Mouse (Mus musculus): ENCODE results near the gene Uqcrc2. TPM values are rescaled to one million over a fixed set of nuclear protein-coding genes. Genes with fewer than 3 reads are reported as not detected.
A peak's percentile ranks its signal among the peaks of the same experiment; 100 is the strongest.

Gene Uqcrc2
- 100 to 1,000 TPM; 218 to 263 TPM for total RNA-seq (2021)
- long read RNA-seq, transcript Uqcrc2-201 (14 exons, 1,896 nt) = major isoform, 242 of 259 reads
- long read RNA-seq, partial matches to known transcripts = 8 of 259 reads
- long read RNA-seq, other reads (novel, unspliced or antisense) = 9 of 259 reads

DNA sequence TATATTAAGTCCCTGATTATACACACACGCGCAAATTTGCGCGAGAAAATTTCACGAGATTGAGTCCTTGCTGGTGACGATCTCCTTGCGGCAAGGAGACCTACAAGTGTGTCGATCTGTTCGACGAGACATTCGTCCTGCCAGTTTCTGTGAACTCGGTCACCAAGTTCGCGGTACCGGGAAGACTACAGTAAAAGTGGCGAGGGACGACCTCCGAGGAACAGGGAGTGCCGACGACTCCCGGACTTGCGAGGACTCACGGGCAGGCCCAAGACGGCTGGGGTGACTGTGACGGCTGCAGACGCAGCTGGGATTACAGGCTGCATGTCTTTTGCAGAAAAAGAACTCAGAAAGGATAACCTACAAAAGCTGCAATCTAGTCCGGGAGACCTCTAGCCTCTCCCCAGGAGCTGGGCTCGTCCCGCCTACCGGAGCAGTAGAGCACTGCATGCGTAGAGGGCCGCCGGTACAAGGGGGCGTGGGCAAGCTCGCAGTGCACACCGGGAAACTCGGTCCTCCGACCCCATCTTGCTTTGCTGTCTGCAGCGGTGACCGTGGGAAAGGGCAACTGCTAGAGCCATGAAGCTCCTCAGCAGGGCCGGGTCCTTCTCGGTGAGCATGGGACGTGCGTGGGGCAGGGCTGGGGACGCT, at the start of gene Uqcrc2:
Gene Uqcrc2, plus strand, starts transcription at position 466 of the 651 bp plus-strand sequence.
- DNase-seq (ENCODE audit: low spot score in 2 of 2) = peak; percentile 85 to 88

DNA sequence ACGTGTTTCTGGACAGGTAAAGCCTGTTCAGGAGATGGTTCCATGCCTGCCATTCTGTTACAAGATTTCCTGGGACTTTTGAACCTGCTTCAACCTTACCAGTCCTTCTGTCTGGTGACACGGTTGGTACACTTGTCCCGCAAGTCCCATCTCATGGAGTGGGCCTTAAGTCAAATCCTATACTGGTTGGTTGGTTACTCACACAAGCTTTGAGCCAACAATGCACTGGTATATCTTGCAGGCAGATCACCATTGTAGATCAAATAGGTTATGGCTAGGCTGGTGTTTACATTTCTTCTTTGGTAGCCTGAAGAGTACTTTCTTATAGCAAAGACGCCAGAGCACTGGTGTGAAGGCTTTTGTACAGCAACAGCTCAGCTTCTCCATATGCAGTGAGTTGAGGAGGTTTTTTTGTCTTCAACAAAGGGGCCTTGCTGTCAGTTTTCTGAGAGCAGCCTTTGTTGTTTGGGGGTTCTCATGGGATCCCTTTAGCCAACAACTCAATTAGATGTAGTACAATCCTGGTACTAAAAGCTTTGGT, 37.7 kb upstream of the Uqcrc2 start:
- no peak for DNase-seq (ENCODE audit: low spot score in 2 of 2)

DNA sequence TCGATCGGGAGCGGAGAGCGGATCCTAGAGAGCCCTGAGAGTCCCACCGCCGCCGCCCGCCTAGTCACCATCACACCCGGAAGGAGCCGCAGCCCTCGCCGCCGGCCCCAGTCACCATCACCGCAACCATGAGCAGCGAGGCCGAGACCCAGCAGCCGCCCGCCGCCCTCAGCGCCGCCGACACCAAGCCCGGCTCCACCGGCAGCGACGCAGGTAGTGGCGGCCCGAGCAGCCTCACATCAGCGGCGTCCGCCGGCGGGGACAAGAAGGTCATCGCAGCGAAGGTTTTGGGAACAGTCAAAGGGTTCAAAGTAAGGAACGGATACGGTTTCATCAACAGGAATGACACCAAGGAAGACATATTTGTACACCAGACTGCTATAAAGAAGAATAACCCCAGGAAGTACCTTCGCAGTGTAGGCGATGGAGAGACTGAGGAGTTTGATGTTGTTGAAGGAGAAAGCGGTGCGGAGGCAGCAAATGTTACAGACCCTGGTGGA, 37.2 kb upstream of the Uqcrc2 start:
- DNase-seq (ENCODE audit: low spot score in 2 of 2) = peak; percentile 32 to 43

DNA sequence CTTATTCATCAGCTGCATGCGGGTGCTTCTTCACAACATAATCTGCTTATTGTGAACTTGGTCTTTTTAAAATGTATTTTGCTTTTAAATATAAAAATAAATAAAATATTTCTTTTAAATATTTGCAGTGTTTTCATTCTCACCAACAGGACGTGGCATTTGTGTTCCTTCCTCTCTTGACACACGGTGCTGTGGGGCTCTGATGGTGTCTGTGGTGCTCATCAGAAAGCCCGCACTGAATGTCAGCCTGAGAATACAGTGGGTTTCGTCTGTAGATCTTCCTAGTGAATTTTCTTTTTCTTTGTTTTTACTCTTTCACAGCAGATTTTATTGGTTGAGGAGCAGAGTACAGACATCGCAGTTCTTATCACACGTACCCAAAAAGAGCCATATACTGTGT, 36.6 kb upstream of the Uqcrc2 start:
- no peak for DNase-seq (ENCODE audit: low spot score in 2 of 2)

DNA sequence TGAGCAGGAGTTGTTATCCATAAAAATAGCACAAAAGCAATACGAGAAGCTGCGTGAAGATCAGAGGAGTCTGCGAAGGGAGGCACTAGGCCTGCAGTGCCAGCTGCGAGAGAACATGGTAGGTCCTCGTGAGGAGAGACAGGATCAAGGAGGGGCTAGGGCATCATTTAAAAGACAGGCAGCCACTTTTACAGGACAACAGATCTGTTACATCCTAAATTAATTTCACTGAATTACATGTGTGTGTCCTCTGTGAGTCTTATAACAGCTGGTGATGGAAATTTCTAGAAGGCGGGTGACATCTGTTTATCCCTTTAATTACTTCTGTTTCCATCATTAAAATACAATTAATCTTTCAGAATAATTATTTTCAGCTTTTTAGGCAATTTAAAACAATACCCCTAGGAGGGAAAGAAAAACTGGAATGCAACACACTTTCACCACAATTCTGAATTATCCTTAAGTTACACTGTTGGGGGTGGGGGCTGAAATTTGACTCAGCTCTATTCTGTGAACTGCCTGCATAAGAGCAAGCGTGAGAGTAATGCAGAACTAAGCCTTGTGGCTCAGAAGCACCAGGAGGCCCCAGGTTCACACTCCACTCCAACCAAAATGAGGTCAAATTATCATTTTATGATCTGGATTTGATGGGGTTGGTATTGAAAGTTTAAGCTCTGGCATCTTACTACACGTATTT, 14.8 kb upstream of the Uqcrc2 start:
- DNase-seq (ENCODE audit: low spot score in 2 of 2) = no peak

DNA sequence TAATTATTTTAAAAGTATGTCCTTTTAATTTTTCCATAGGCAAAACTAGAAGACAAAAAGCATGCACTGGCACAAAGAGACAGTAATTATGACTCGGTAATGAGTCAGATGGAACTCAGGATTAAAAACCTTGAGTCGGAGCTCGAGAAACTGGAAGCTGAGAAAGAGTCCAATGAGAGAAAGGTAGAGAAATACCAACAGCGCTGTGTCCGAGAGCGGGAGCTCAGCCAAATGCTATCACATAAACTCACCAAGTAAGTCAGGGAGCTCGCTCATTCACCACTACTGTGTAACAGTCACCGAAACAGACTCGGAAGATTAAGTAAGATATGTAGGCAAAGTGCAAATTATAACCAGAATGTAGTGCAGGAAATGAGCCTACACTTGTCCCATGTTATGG, 14.1 kb upstream of the Uqcrc2 start:
- DNase-seq (ENCODE audit: low spot score in 2 of 2) = no peak

DNA sequence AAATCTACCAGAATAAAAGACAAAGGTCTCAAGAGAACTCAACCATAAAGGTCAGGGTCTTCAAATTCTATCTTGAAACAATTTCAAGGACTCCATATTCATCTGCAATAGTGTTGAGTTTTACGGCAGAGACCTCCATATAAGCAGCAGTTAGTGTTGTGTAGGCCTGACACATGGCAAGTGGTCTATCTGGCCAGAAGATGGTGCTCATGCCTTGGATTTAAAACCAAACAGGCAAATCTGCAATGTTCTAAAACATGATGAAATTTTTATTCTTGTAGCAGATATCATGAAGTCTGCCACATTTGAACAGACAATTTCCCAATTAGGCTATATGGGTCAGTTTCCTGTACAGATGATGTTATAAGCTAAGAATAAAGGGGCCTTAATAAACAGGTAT, 2.5 kb upstream of the Uqcrc2 start:
- peak; percentile 6 to 16 for DNase-seq (ENCODE audit: low spot score in 2 of 2)

DNA sequence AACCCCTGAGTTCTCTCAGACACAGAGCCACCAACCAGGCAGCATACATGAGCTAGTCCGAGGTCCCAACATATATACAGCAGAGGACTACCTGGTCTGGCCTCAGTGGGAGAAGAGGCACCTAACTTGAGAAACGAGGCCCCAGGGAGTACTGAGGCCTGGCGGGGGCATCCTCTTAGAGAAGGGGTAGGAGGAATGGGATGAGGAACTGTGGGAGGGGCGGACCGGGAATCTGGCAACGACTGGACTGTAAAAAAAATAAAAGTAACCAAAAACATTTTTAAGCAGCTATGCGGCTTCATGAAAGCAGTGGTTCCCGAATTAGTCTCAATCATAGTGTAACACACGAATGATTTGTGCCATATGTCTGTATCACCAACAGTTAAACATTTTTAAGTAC, 675 bp upstream of the Uqcrc2 start:
- DNase-seq (ENCODE audit: low spot score in 2 of 2) = no peak

DNA sequence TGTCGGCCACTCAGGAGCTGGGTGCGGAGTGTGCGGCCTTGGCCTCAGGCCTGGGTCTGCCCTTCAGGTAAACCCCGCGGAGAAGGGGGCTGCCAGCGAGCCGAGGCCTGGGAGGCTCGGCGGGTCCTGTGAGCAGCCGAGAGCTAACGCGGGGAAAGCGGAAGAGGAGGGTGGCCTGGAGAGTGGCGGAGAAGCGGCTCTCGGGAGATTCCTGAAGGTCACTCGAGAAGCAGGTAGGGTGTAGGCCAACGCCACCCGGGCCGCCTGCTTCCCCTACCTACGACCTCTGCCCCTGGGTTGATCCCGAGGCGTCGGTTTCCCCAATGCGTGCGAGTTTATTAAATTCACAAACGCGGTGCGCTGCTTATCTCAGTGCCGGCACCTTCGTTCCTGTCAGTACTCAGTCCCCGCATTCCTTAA, 396 bp downstream of the Uqcrc2 start:
- DNase-seq (ENCODE audit: low spot score in 2 of 2) = no peak

DNA sequence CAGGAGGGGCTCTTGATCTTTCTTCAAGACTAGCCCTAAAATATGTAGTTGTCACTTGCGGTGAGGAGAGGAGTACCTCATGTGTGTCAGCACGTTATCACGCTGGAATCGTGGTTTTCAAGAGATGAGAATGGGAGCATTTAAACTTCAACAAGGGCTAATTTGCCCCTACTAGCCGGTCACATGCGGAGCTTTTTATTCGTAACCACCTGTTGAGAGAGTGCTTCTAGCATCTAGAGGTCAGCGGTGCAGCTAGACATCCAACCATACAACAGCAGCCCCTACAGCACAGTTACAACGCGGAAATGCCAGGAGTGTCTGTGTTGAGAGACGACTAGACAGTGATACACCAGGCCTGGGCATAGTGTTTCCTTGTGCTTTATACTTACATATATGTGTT, 845 bp downstream of the Uqcrc2 start:
- DNase-seq (ENCODE audit: low spot score in 2 of 2) = no peak

DNA sequence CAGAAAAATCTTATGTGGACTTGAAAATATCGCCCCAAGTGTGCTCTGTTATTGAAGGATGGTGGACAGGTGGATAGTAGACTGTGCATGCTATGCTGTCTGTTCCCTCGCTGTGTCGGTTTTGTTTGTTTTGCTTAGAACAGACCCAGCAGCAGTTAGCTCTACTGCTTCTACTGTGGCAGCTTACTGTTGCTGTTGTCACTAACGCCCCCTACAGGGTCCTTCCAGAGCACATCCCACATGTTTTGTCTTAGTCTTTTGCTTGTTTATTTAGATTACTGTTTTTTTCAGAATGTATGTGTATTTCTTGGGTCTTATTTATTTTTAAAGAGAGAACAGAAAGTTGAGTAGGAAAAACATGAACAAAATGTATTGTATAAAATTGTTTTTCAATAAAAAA, 8.2 kb downstream of the Uqcrc2 start:
- DNase-seq (ENCODE audit: low spot score in 2 of 2) = no peak

DNA sequence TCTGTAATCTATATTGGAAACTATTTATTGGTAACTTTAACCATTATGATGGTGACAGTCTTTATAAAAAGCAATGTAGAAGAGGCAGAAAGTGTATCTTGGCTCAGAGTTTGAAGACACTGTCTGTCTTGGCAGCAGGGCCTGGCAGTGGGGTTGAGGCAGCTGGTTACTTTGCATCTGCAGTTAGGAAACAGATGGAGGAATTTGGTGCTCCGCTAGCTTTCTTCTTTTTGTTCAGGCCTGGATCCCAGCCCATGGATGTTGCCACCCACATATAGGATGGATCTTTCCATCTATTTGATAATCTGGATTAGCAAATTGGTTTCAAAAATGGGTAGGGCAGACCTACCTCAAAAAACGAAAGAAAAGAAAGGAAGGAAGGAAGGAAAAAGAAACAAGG, 12.9 kb downstream of the Uqcrc2 start:
- DNase-seq (ENCODE audit: low spot score in 2 of 2) = peak; percentile 21 to 35

DNA sequence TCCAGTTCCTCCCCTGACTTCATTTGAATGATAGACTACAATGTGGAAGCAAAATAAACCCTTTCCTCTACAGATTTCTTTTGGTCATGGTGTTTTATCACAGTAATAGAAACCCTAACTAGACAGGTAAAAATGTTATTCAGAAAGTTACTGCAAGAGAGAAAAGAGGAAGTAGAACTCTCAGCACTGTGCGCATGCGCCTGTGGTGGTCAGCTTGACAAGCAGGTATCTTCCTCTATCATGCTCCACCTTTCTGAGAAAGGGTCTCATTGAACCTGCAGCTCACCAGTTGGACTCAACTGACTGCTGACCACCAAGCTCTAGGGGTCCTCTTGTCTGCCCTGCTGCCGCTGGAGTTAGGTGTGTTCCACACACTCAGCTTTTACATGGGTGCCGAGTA, 27.1 kb downstream of the Uqcrc2 start:
- no peak for DNase-seq (ENCODE audit: low spot score in 2 of 2)

DNA sequence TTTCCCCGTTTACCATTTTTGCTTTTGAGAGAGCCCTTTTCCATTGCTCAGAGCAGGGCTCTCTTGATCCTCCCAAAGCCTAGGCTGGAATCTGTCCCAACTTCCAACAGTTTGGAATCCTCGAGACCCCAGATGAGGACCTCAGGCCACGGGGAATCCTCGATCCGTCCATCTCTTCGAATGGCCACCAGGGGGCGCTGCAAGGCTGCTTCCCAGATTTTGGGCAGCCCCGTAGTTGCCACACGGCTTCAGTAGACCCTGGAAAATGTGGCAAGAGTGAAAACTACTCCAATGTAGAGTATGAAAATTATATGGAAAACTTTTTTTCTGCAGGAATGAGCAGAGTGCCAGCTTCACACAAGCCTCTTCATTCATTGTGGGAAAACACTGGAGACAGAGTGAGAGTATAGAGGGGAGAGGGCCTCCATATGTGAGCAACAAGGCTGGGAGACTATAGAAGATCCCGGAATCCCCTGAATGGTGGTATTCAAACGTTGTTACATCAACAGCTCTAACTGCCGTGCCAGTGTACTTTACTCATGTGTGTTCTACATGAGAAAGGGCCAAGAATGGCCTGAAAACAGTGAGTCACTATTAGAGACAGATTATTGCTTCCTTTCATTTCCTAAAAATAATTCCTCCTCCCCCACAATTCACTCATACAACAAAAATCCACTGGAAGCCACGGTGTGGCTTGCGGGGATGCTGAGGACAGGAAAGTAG, 35.3 kb downstream of the Uqcrc2 start, which contains the start of gene Pdzd9:
Gene Pdzd9, minus strand, starts transcription at position 191 of the 723 bp plus-strand sequence.
- DNase-seq (ENCODE audit: low spot score in 2 of 2) = peak; percentile 82 to 85

DNA sequence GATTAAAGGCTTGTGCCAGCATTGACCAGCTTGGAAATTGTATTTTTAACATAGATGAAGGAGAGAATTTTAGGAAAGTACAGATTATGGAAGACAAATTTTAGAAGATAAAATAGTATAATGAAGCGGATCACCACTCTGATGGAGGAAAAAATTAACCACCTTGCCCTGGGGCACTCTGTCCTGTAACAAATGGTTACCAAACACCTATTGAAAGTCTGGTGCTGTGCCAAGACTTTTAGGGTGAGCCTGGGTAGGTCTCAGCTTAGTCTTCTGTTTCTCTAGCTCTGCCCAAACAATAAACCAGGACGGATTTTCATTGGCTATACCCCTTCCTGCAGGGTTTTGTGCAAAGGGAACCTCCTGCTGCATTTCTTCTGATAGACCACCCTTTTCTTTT, 36.3 kb downstream of the Uqcrc2 start:
- DNase-seq (ENCODE audit: low spot score in 2 of 2) = no peak

DNA sequence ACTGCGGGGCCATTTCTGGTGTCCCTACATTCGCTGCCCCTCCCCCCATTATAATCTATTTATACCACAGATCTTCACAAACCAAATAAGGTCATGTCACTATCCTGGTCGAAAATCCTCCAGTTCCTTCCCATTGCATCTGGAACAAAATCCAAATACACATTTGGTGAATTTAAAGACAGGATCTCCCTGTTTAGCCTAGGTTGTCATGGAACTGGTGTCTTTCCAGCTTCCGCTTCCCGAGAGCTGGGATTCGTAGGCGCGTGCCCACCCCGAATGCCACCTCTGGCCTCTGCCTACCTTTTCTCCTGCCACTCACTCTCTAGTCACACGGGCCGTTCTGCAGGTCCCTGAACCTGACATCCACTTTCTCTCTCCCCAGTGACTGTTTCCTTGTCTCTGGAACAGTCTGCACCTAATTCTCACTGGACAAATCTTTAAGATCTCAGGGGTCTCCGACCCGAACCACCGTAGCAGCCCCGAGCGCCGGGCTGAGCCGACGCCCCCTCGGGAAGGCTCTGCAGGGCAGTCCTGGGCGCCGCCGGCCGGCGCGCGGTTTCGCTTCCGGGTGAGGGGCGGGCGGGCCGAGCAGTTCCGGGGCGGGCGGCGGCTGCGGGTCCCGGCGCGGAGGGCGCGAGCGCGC, 42.1 kb downstream of the Uqcrc2 start, which contains the start of gene Mosmo:
Gene Mosmo, plus strand, starts transcription at position 618 of the 643 bp plus-strand sequence.
- peak; percentile 70 to 79 for DNase-seq (ENCODE audit: low spot score in 2 of 2)

DNA sequence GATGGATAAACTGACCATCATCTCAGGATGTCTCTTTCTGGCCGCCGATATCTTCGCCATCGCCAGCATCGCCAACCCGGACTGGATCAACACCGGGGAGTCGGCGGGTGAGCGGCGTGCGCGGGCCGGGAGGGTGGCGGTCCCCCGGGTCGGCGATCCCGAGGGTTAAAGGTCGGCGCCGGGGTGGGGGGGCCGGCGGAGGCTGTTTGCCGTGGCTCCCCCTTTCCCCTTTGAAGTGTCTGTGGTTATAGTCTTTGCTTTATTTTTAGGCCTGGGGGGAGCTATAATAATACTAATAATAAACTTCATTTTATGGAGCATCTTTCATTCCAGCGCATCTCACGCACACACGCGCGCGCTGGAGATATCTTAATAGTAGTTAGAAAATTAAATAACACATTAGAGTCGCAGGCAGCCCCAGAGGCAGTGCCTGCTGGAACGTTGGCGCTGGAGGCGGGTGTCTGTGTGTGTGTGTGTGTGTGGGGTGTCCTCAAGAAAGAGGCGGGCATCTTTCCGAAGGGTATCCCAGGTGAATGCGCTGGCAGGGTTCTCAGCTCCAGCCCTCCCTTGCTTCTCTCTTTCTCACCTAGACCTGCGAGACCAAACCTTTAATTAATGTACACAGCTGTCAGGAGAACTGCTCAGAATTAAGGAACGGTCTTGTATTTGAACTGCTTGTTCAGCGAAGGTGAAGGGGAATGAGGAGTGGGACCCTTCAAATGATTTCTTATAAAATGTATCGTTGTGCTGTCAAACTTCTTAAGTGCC, 43.0 kb downstream of the Uqcrc2 start:
- peak; percentile 30 to 58 for DNase-seq (ENCODE audit: low spot score in 2 of 2)

DNA sequence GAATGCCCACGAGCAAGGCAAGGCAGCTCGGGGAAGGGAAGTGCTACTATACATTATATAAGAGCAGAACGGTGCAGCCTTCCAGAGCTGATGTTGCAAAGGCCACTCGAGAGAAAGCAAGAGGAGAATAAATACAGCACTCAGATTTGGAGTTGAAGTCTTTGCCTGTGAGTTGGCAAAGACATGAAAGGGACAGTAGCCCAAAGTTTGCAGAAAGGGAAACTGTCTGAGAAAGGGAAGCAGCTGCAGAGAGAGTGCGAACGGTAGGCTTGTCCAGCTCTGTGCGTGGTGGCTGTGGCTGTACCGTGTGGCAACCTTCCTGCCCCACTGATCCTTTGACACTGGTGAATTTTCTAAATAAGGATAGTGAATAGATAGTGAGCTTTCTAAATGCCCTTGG, 44.0 kb downstream of the Uqcrc2 start:
- no peak for DNase-seq (ENCODE audit: low spot score in 2 of 2)

DNA sequence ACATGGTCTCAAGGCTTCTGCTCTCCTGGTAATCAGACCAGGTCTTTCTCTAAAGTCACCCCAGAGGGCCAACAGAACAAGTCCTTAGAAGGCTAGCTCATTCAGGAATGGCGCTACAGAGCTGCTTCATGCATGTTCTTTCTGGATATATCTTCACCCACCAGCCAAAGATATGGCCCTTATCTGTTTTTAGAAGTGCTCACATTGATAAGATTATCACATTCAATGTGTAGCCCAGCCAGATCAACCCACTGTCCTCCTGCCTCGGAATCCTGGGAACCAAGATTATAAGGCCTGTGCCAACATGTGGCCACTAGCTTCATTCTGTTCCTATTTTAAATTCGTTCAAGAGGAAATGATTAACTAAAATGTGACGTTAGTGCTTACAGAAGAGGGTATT, 47.0 kb downstream of the Uqcrc2 start:
- DNase-seq (ENCODE audit: low spot score in 2 of 2) = no peak

DNA sequence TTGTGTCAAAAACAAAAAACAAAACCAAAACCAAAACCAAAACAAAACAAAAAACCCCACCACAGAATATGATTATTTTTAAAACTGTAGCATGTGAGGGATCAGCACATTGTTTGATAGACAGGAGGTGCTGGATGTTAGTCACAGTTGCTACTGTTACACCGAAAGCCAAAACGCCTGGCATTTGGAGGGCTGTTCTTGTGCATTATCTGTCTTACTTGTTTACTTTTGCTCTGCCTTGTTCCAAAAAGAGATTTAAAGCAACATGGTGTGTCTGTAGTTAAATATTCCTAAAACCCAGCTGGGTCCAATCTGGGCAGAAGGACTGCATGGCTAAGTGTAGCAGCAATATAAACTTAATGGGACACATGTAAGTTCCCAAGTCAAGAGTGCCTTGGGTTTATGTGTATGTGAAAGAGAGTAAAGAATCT, 49.8 kb downstream of the Uqcrc2 start:
- peak in 1 of 2 experiments; percentile 18 for DNase-seq (ENCODE audit: low spot score in 2 of 2)

Data from layer of hippocampus, postnatal 10 days (tissue).